Mouse (Mus musculus): ENCODE data around the gene Zfp286. TPM values are rescaled to one million over a fixed set of nuclear protein-coding genes. Genes with fewer than 3 reads are reported as not detected.
A peak's percentile ranks its signal among the peaks of the same experiment; 100 is the strongest.

Zfp286 gene
- total RNA-seq (2021): 10 to 100 TPM; 20.8 to 21.7 TPM
- long read RNA-seq, partial matches to known transcripts: 0 of 15 reads
- long read RNA-seq, other reads (novel, unspliced or antisense): 8 of 15 reads

GRCm38 (mm10) chr11:62788935-62789616, at the start of gene Zfp286:
Gene Zfp286 (minus strand): TSS chr11:62789462.
- DNase-seq (ENCODE audit: low spot score in 2 of 2): peak; percentile 91

- no peak for DNase-seq (ENCODE audit: low spot score in 2 of 2)
These were observed 42.6 kb upstream of the Zfp286 start for GRCm38 (mm10) chr11:62831906-62832305.

GRCm38 (mm10) chr11:62830387-62830786, 41.1 kb upstream of the Zfp286 start:
- no peak for DNase-seq (ENCODE audit: low spot score in 2 of 2)

GRCm38 (mm10) chr11:62827911-62828310, 38.6 kb upstream of the Zfp286 start:
- DNase-seq (ENCODE audit: low spot score in 2 of 2): no peak

GRCm38 (mm10) chr11:62827135-62827534, 37.9 kb upstream of the Zfp286 start:
- no peak for DNase-seq (ENCODE audit: low spot score in 2 of 2)

- no peak for DNase-seq (ENCODE audit: low spot score in 2 of 2)
These were observed 37.0 kb upstream of the Zfp286 start for GRCm38 (mm10) chr11:62826106-62826733.

- DNase-seq (ENCODE audit: low spot score in 2 of 2): no peak
These were observed 36.2 kb upstream of the Zfp286 start for GRCm38 (mm10) chr11:62825222-62826105.

- DNase-seq (ENCODE audit: low spot score in 2 of 2): no peak
These were observed 34.9 kb upstream of the Zfp286 start for GRCm38 (mm10) chr11:62824211-62824610.

- no peak for DNase-seq (ENCODE audit: low spot score in 2 of 2)
These were observed 32.6 kb upstream of the Zfp286 start for GRCm38 (mm10) chr11:62821893-62822292.

- peak in 1 of 2 experiments; percentile 14 for DNase-seq (ENCODE audit: low spot score in 2 of 2)
These were observed 31.6 kb upstream of the Zfp286 start for GRCm38 (mm10) chr11:62820661-62821437.

GRCm38 (mm10) chr11:62820059-62820541, 30.8 kb upstream of the Zfp286 start, which contains the start of gene Trim16:
Gene Trim16 (plus strand): TSS chr11:62820231.
- peak; percentile 45 to 53 for DNase-seq (ENCODE audit: low spot score in 2 of 2)

GRCm38 (mm10) chr11:62819059-62819686, 29.9 kb upstream of the Zfp286 start:
- DNase-seq (ENCODE audit: low spot score in 2 of 2): no peak

- no peak for DNase-seq (ENCODE audit: low spot score in 2 of 2)
These were observed 27.3 kb upstream of the Zfp286 start for GRCm38 (mm10) chr11:62816591-62816990.

- no peak for DNase-seq (ENCODE audit: low spot score in 2 of 2)
These were observed 26.2 kb upstream of the Zfp286 start for GRCm38 (mm10) chr11:62815438-62815837.

- no peak for DNase-seq (ENCODE audit: low spot score in 2 of 2)
These were observed 25.4 kb upstream of the Zfp286 start for GRCm38 (mm10) chr11:62814625-62815024.

GRCm38 (mm10) chr11:62813970-62814624, 24.8 kb upstream of the Zfp286 start:
- DNase-seq (ENCODE audit: low spot score in 2 of 2): no peak

- DNase-seq (ENCODE audit: low spot score in 2 of 2): no peak
These were observed 24.2 kb upstream of the Zfp286 start for GRCm38 (mm10) chr11:62813497-62813896.

GRCm38 (mm10) chr11:62812268-62812667, 23.0 kb upstream of the Zfp286 start:
- DNase-seq (ENCODE audit: low spot score in 2 of 2): no peak

- DNase-seq (ENCODE audit: low spot score in 2 of 2): no peak
These were observed 19.9 kb upstream of the Zfp286 start for GRCm38 (mm10) chr11:62809201-62809600.

- no peak for DNase-seq (ENCODE audit: low spot score in 2 of 2)
These were observed 18.7 kb upstream of the Zfp286 start for GRCm38 (mm10) chr11:62807965-62808364.

Data from layer of hippocampus, postnatal 10 days (tissue).